Mouse (Mus musculus): Measurements from ENCODE around the gene Tmem130. TPM values are rescaled to one million over a fixed set of nuclear protein-coding genes. Genes with fewer than 3 reads are reported as not detected.

The Tmem130 gene
- not detected for total RNA-seq (2023)

GRCm38 (mm10) chr5:144761161-144761868 lies at the start of gene Tmem130:
TSS of gene Tmem130 (minus strand) at chr5:144761818.

GRCm38 (mm10) chr5:144767106-144767798 lies 5.6 kb upstream of the Tmem130 start, which contains the start of gene Trrap:
TSS of gene Trrap (plus strand) at chr5:144767732.

Other genes with a start within 250 kb of the Tmem130 start
- not detected for gene Nptx2, start 215.9 kb downstream of the Tmem130 start, total RNA-seq (2023)
- gene Trrap, start 5.9 kb upstream of the Tmem130 start, total RNA-seq (2023): 156 TPM
- gene Smurf1, start 204.0 kb upstream of the Tmem130 start, total RNA-seq (2023): 60.8 TPM

All from CD4-positive naive resting alpha-beta T cell, adult 76 days (primary cell).